Mouse (Mus musculus) forebrain, postnatal 0 days (tissue): ENCODE data around the gene Ggact. TPM values are rescaled to one million over a fixed set of nuclear protein-coding genes. Genes with fewer than 3 reads are reported as not detected.

ENCODE experiments used
- ATAC-seq: fragments of 200-750 bp; cut with Nextera tagmentation; 2 replicates; pipeline ENCODE4 v1.8.0; 2017; ENCODE audit warnings: mild to moderate bottlenecking, moderate library complexity
- DNase-seq: peaks from one replicate; pipeline ENCODE4 v3.0.0-alpha.2; 2015
- H3K27ac ChIP-seq: fragments of 300-500 bp; sonication (generic); 2 replicates; pipeline ENCODE4 v1.5.1; 2014; ENCODE audit warnings: low read depth, mild to moderate bottlenecking, antibody characterized with exemption, low read length, moderate library complexity, mixed read lengths
- H3K27me3 ChIP-seq: fragments of 300-500 bp; sonication (generic); 2 replicates; pipeline ENCODE4 v1.6.1; 2014; ENCODE audit warnings: mild to moderate bottlenecking, low read length, mixed read lengths; ENCODE audit not compliant: insufficient read depth
- H3K36me3 ChIP-seq: fragments of 300-500 bp; sonication (generic); 2 replicates; pipeline ENCODE4 v1.6.1; 2014; ENCODE audit warnings: mild to moderate bottlenecking, moderate library complexity; ENCODE audit not compliant: insufficient read depth
- H3K4me1 ChIP-seq: fragments of 300-500 bp; sonication (generic); 2 replicates; pipeline ENCODE4 v1.6.1; 2014; ENCODE audit warnings: antibody characterized with exemption; ENCODE audit not compliant: insufficient read depth
- H3K4me2 ChIP-seq: fragments of 300-500 bp; sonication (generic); 2 replicates; pipeline ENCODE4 v1.6.1; 2014; ENCODE audit warnings: low read depth, mild to moderate bottlenecking, moderate library complexity
- H3K4me3 ChIP-seq: fragments of 300-500 bp; sonication (generic); 2 replicates; pipeline ENCODE4 v1.5.1; 2014; ENCODE audit warnings: low read depth, low read length, mixed read lengths
- H3K9ac ChIP-seq: fragments of 300-500 bp; sonication (generic); 2 replicates; pipeline ENCODE4 v1.6.1; 2014; ENCODE audit warnings: mild to moderate bottlenecking
- H3K9me3 ChIP-seq: fragments of 300-500 bp; sonication (generic); 2 replicates; pipeline ENCODE4 v1.6.1; 2016; ENCODE audit warnings: low read length
- CTCF ChIP-seq: sonication (generic); IDR thresholded peaks from 2 replicates; pipeline ENCODE4 v1.5.1; 2016; ENCODE audit warnings: antibody characterized with exemption, control low read depth, low read depth
- WGBS: fragments of 180-500 bp; shearing (Covaris S2); extraction: QIAGEN DNeasy Blood & Tissue Kit; methylation state at CpG from one replicate; pipeline ENCODE4 v1.1.7; 2014; 5-methylcytosine and 5-hydroxymethylcytosine counted together
- polyA plus RNA-seq: library from polyadenylated mRNA; unstranded; fragments of >200 nt; fragmentation: Nextera tagmentation; extraction: Ambion mirVana; gene quantifications from 2 replicates; pipeline ENCODE4 v1.2.1, GENCODE M21; 2015
- total RNA-seq: library from RNA; depleted of rRNA; stranded (reverse); fragments of >200 nt; gene quantifications from 2 replicates; pipeline ENCODE4 v1.2.3, GENCODE M21; 2014; rRNA removed

Gene Ggact
- total RNA-seq: 16.4 and 18.8 TPM in 2 replicates
- 16.1 and 19.2 TPM in 2 replicates for polyA plus RNA-seq

- Histone ChIP-seq H3K36me3 (no peaks in the 10 kb centered on the region), H3K4me3 (peak within 1 kb of the TSS; percentile 57), H3K9ac (peak within 1 kb of the TSS; percentile 56), H3K9me3 (0 out of 2 replicates have a peak, but pooled peaks cover 2% of the 10 kb centered on the region), H3K27ac (no peak within 1 kb of the TSS), H3K4me1 (no peaks in the 10 kb centered on the region), H3K27me3 (0 out of 2 replicates have a peak, but pooled peaks cover 3% of the 10 kb centered on the region), H3K4me2 (peak within 1 kb of the TSS; percentile 98)
- ATAC-seq (no peak), DNase-seq (no peak)
- WGBS: 76% methylated on average over 6 of the region's 6 CpGs
- no peak for TF ChIP-seq CTCF
These were observed at the start of gene Ggact for GRCm38 (mm10) chr14:122913657-122914056. Gene Ggact, minus strand, starts transcription at chr14:122913757.

DNA sequence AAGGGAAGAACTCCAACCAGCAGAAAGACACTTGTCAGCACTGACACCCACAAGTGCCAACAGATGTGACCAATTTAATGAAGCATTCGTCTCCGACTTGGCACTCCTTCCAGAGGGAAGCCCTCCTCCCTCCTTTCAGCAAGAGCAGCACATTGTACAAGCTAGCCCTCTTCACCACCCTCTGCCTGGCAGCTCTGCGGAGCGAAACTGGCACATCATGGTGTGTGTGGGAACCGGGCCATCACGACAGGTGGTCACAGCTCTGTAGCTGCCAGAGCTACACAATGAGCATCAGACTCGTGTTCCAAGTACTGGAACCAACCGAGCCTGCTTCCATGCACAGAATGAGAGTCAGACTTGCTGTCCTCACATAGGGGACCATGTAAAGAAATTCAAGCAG is 44.4 kb upstream of the Ggact start:
- Histone ChIP-seq H3K9ac (no peak overlapping the region), H3K9me3 (no peaks in the 10 kb centered on the region), H3K36me3 (peaks cover 7% of the 10 kb centered on the region; the same call in 1 of the 2 replicates), H3K4me3 (no peak overlapping the region), H3K27ac (peak overlapping the region; percentile 40; the same call in 1 of the 2 replicates), H3K27me3 (no peaks in the 10 kb centered on the region), H3K4me2 (no peak overlapping the region), H3K4me1 (0 out of 2 replicates have a peak, but pooled peaks cover 2% of the 10 kb centered on the region)
- WGBS: 24% methylated on average over 8 of the region's 8 CpGs
- ATAC-seq (peak; percentile 99), DNase-seq (peak; percentile 94)
- TF ChIP-seq CTCF: no peak

GRCm38 (mm10) chr14:122953331-122953730 is 39.8 kb upstream of the Ggact start:
- 12% methylated on average over 1 of the region's 1 CpGs for WGBS

GRCm38 (mm10) chr14:122952556-122952955 is 39.0 kb upstream of the Ggact start:
- no peak for DNase-seq
- no peak overlapping the region for H3K27ac ChIP-seq
- H3K4me3 ChIP-seq: no peak overlapping the region
- no peak for TF ChIP-seq CTCF
- H3K27me3 ChIP-seq: no peaks in the 10 kb centered on the region
- no peak overlapping the region for H3K9ac ChIP-seq
- H3K4me2 ChIP-seq: no peak overlapping the region
- H3K9me3 ChIP-seq: no peaks in the 10 kb centered on the region
- H3K36me3 ChIP-seq: peaks cover 5% of the 10 kb centered on the region
- no peaks in the 10 kb centered on the region for H3K4me1 ChIP-seq
- ATAC-seq: no peak
- 89% methylated on average over 1 of the region's 1 CpGs for WGBS

More at GRCm38 (mm10) chr14:122953331-122953730, 39.8 kb upstream of the Ggact start:
- 0 out of 2 replicates have a peak, but pooled peaks cover 2% of the 10 kb centered on the region for H3K4me1 ChIP-seq
- no peak overlapping the region for H3K27ac ChIP-seq
- peak; percentile 64 for DNase-seq
- no peak overlapping the region for H3K4me2 ChIP-seq
- peak; percentile 42; the same call in 1 of the 2 replicates for ATAC-seq
- no peak overlapping the region for H3K9ac ChIP-seq
- peaks cover 5% of the 10 kb centered on the region for H3K36me3 ChIP-seq
- no peaks in the 10 kb centered on the region for H3K27me3 ChIP-seq
- H3K9me3 ChIP-seq: no peaks in the 10 kb centered on the region
- TF ChIP-seq CTCF: peak; percentile 71
- H3K4me3 ChIP-seq: no peak overlapping the region

GRCm38 (mm10) chr14:122951676-122952445 is 38.3 kb upstream of the Ggact start:
- Histone ChIP-seq H3K9me3 (no peaks in the 10 kb centered on the region), H3K27ac (no peak overlapping the region), H3K4me1 (no peaks in the 10 kb centered on the region), H3K9ac (no peak overlapping the region), H3K27me3 (no peaks in the 10 kb centered on the region), H3K4me3 (no peak overlapping the region), H3K4me2 (no peak overlapping the region), H3K36me3 (peaks cover 5% of the 10 kb centered on the region)
- ATAC-seq (no peak), DNase-seq (no peak)
- 66% methylated on average over 6 of the region's 6 CpGs for WGBS
- no peak for TF ChIP-seq CTCF

- TF ChIP-seq CTCF: peak; percentile 55
These were observed 37.4 kb upstream of the Ggact start for GRCm38 (mm10) chr14:122950915-122951314.

GRCm38 (mm10) chr14:122943475-122943853 is 29.9 kb upstream of the Ggact start:
- peaks cover 9% of the 10 kb centered on the region for H3K36me3 ChIP-seq
- no peak for TF ChIP-seq CTCF
- DNase-seq (no peak), ATAC-seq (peak; percentile 38; the same call in 1 of the 2 replicates)
- H3K9ac ChIP-seq: no peak overlapping the region
- H3K4me2 ChIP-seq: no peak overlapping the region
- no peak overlapping the region for H3K4me3 ChIP-seq
- WGBS: 29% methylated on average over 3 of the region's 3 CpGs
- H3K27ac ChIP-seq: no peak overlapping the region
- H3K4me1 ChIP-seq: no peaks in the 10 kb centered on the region
- H3K27me3 ChIP-seq: no peaks in the 10 kb centered on the region
- no peaks in the 10 kb centered on the region for H3K9me3 ChIP-seq

More at GRCm38 (mm10) chr14:122950915-122951314, 37.4 kb upstream of the Ggact start:
- Histone ChIP-seq H3K4me2 (no peak overlapping the region), H3K27ac (no peak overlapping the region), H3K9me3 (no peaks in the 10 kb centered on the region), H3K9ac (no peak overlapping the region), H3K27me3 (no peaks in the 10 kb centered on the region), H3K36me3 (peaks cover 5% of the 10 kb centered on the region), H3K4me1 (no peaks in the 10 kb centered on the region), H3K4me3 (no peak overlapping the region)
- DNase-seq: no peak
- no peak for ATAC-seq
- WGBS: 94% methylated on average over 1 of the region's 1 CpGs
